Mouse (Mus musculus): Measurements from ENCODE around the gene Grem2.

Gene Grem2

DNA sequence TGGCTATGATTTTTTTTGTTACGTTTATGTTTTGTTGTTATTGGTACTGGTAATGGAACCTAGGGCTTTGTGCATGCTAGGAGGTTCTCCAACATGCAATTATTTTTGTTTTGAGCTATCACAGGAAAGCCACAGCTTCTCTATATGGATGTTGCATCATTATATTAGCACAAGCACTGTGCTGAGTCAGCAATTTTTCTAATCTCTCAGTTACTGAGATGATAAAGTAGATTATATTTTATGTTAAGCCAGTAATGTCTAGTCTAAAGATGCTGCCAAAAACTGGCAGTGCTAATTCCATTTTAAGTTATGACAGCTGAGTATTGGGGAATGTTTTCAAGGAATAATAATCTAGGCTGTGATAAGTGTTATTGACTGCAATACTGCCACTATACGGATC lies 133.0 kb downstream of the Grem2 start:
- DNase-seq (ENCODE audit: low spot score in 2 of 2): no peak
